Mouse (Mus musculus): ENCODE measurements around the gene Zdhhc19.

Gene Zdhhc19

GRCm38 (mm10) chr16:32507407-32507806 lies 11.3 kb downstream of the Zdhhc19 start:
- TF ChIP-seq GATA4 (IDR thresholded peaks at IDR 0.05; ENCODE audit: insufficient replicate concordance, low read length) = no peak

DNA sequence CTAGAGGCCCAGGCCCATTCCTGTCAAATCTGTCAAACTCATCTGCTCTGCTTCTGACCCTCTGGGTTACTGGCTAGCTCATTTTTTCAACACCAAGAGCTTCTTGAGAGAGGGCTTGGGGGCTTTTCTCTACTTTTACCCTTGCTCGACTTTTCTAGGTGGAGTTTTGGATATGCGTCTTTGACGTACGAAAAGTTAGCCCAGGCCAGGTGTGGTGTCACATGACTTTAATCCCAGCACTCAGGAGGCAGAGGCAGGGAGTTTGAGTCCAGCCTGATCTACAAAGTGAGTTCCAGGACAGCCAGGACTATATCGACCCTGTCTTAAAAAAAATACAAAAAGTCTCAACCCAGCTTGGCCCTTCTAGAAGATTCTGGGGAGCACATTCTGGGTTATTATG lies 12.0 kb downstream of the Zdhhc19 start:
- no peak for TF ChIP-seq GATA4 (IDR thresholded peaks at IDR 0.05; ENCODE audit: insufficient replicate concordance, low read length)

- no peak for TF ChIP-seq GATA4 (IDR thresholded peaks at IDR 0.05; ENCODE audit: insufficient replicate concordance, low read length)
These were observed 12.5 kb downstream of the Zdhhc19 start for GRCm38 (mm10) chr16:32508506-32509065.

DNA sequence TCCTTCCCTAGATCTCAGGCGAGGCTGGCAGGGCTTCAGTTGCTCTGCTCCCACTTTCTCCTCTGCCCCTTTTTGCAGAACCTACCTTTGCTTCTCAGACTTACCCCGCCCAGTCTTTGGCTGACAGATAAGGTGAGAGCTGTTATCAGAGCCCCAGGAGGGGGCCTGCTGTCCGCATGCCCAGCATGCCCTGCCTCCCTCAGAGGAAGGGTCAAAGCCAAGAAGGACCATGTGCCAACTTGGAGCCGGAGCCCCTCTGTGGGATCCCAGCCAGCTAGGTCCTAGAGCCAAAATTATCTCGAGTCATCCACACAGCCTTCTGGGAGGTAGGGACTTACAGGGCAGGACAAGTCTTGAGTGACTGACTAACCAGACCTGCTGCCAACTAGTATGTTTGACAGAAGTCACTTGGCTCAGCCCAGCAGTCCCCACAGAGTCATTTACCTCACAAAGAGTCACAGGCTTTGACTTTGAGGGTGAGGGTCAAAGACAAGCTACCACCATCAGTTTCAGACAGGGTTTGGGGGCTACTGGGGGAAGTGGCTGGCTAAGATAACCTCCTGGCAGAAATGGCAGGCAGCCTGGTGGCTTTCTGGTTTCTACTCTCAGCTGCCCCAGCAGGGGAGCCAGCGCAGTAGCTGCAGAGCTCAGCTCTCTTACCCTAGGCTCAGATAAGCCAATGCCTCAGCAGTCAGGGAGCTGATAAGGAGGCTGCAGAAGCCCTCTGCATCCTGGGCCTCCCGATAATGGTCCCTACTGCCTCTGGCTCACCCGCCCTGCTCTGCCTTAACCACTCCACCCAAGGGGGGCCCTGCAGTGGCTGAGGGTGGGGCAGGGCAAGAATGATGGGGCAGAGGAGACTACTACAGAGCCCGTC lies 13.2 kb downstream of the Zdhhc19 start:
- TF ChIP-seq GATA4 (IDR thresholded peaks at IDR 0.05; ENCODE audit: insufficient replicate concordance, low read length) = no peak

DNA sequence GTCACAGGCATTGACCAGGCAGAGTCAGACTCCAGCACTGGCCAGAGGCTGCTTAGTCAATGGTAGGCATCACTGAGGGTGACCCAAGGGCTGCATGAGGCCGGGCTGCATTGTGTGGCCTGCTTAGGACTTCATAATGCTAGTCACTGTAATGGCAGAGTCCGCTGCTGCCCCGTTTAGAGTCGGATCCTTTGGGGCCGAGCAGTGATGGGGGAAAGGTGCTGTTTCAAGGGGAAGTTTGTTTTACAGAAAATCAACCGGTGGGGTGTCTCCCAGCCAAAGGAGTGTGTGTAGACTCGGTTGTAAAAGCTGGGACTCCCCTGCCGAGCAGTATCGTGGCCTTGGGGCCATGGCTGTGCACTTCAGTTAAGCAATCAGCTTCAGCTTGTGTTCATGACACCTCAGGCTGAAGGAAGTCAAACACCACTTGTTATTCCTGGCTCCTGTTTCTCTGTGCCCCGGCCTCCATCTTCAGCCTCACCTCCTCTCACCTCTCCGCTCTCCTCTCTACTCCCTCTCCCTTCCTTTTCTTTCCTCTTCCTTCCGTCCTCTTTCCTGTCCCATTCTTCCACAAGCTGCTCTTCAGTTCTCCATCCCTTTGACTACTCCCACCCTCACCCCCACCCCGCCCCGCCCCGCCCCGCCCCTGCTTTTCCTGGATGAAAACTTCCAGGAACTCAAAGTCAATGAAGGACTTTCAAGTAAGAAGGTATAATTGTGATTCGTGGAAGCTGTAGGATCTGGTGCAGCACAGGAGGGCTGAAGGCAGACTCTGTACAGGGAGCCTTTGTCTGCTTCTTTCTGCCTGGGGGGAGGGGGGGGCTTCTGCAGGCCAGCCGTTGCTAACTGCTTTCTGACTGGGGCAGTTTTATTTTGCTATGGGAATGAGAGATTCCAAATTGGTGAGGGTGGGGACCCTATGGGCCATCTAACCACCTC lies 14.6 kb downstream of the Zdhhc19 start:
- no peak for TF ChIP-seq GATA4 (IDR thresholded peaks at IDR 0.05; ENCODE audit: insufficient replicate concordance, low read length)

DNA sequence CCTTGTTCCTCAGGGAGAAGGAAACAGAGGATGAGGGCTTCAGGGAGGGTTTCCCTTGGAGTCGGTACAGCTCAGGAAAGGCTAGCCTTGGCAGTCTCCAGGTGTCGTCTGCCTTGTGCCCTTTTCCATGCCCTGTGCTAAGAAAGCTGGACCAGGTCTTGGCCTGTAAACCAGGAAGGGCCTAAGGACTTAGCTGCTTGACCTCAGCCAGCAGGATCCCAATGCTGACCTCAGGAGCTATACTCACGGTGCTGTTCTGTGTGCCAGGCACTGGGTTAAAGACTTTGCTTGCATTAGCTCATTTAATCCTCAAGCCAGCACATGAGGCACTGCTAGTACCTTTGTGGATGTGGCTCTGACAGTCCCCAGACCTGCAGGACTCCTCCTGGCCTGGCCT lies 15.3 kb downstream of the Zdhhc19 start:
- TF ChIP-seq GATA4 (IDR thresholded peaks at IDR 0.05; ENCODE audit: insufficient replicate concordance, low read length) = no peak

- no peak for TF ChIP-seq GATA4 (IDR thresholded peaks at IDR 0.05; ENCODE audit: insufficient replicate concordance, low read length)
These were observed 15.9 kb downstream of the Zdhhc19 start for GRCm38 (mm10) chr16:32511827-32512490.

DNA sequence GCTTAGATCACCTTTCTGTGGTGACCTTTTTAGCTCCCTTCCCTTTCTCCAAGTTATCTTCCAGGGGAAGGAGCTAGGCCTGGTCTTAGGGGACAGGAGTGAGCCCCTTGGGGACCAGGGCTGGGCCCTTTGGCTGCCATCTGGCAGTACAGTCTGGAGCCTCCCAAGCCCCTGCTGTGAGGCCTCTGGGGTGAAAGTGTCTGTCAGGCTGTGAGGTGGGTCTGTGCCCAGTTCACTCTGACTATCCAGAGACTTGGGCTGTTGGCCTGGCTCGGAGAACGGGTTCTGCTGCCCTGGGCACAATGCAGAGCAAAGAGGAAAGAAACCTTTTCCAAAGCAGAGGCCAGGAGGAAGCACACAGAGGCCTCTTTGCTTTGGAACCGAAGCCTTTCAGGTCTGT lies 16.9 kb downstream of the Zdhhc19 start:
- no peak for TF ChIP-seq GATA4 (IDR thresholded peaks at IDR 0.05; ENCODE audit: insufficient replicate concordance, low read length)

- TF ChIP-seq GATA4 (IDR thresholded peaks at IDR 0.05; ENCODE audit: insufficient replicate concordance, low read length) = no peak
These were observed 17.3 kb downstream of the Zdhhc19 start for GRCm38 (mm10) chr16:32513401-32513800.

- TF ChIP-seq GATA4 (IDR thresholded peaks at IDR 0.05; ENCODE audit: insufficient replicate concordance, low read length) = no peak
These were observed 17.9 kb downstream of the Zdhhc19 start for GRCm38 (mm10) chr16:32513948-32514347.

DNA sequence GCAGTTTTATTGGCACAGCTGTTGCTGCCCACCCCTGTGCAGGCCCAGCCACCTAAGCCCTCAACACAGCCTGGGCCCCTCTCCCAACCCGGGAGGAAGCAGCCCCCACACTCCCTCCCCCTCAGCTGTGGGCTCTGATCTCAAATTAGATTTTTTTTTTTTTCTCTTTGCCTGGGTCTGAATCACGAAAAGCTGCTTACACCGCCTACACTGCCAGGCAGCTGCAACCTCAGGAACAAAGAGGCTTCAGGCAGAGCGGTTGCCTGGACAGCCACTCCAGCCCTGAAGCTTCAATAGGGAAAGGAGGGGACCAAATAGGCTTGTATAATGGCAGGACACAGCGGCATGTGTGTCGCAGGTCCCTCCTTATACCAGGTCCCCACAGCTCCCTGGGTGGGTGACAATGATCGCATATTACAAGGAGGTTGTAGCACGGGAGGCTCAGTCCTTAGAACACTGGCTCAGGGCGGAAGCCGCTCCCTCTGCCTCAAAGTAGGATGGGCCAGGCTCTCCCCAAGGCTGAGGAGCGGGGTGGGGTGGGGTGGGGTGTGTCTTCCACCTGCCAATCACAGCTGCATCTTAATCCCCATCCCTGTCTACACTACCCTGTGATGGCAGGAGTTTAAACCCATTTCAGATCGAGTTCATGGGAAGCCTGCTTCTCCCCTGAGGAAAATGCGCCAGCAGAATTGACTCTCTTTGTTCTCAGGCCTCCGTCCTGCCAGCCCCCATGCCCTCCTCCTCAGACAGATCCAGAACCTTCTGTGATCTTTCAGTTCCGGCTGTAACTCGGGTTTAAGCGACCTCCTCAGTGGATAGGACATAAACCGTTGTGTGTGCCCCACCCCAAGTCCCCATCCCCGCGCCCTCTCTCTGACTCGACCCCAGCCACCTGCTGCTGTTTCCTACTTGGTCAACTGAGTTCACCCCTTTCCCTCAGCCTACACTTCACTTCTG lies 20.2 kb downstream of the Zdhhc19 start:
- TF ChIP-seq GATA4 (IDR thresholded peaks at IDR 0.05; ENCODE audit: insufficient replicate concordance, low read length) = no peak

DNA sequence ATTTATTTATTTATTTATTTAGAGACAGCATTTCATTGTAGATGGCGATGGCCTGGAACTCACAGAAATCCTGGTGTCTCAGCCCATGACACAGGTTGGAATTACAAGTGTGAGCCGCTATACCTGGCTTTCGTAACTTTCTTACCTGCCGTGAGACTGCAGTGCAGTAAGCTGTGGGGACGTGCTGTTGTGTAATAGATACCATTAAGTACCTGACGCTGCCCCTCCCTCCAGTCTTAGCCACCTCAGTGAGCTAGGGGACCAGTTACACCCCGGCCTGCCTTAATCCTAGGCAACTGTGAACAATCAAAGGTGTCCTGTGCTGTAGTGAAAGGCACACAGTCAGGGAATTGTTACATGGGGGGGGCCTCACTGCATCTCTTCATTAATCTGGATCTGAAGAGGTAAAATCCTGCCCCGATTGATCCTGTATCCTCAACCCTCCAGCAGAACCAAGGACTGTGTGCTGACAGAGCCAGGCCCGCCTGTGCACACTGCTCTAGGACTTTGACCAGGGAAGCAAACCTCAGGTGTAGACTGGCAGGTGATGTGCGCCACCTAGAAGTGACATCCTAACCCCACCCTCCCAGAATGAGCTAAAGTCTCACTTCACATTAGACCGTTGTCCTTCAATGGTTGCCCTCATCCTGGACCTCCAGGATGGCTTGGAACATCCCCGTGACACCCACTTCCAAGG lies 21.9 kb downstream of the Zdhhc19 start:
- TF ChIP-seq GATA4 (IDR thresholded peaks at IDR 0.05; ENCODE audit: insufficient replicate concordance, low read length) = no peak

DNA sequence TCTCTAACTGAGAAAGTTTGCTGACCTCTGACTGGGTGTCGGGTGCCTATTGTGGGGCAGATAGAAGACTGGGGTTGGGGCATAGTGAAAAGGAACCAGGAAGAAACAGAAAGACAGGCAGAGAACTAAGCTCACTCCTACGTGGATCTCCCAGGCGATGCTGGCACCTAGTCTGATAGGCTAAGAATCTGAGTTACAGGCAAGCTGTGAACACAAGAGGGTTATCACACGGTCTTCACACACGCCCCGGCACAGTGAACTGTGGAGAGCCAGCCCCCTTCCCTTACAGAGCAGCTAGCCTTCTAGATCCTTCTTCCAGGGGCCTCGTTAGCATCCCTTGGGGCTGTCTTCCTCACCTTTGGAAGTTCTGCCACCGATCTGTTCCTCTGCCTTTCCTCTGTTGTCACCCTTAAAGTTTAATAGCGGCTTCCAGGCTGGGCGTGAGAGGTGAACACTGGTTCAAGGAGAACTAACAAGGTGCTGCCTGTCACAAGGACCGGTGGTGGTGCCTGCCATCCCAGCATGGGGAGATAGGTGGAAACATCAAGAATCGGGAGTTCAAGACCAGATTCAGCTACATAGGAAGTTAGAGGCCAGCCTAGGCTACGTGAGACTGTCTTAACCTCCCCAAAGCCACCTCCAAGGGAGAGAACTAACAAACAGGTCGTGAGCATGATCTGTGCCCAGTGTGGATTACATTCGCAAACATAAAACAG lies 23.7 kb downstream of the Zdhhc19 start:
- no peak for TF ChIP-seq GATA4 (IDR thresholded peaks at IDR 0.05; ENCODE audit: insufficient replicate concordance, low read length)
